Mouse (Mus musculus) kidney, postnatal 0 days (tissue): ENCODE results near the gene Xrcc6. TPM values are rescaled to one million over a fixed set of nuclear protein-coding genes. Genes with fewer than 3 reads are reported as not detected.

ENCODE experiments used
- ATAC-seq: fragments of 200-750 bp; cut with Nextera tagmentation; replicated peaks from 2 replicates; pipeline ENCODE4 v1.8.0; 2017; ENCODE audit warnings: low read depth, moderate number of reproducible peaks, moderate TSS enrichment, moderate library complexity; ENCODE audit not compliant: low FRiP score
- DNase-seq: peaks from one replicate; pipeline ENCODE4 v3.0.0-alpha.2; 2016; ENCODE audit warnings: low spot score
- H3K27ac ChIP-seq: fragments of 300-500 bp; sonication (generic); 2 replicates; pipeline ENCODE4 v1.5.1; 2014; ENCODE audit warnings: mild to moderate bottlenecking
- H3K27me3 ChIP-seq: fragments of 300-500 bp; sonication (generic); 2 replicates; pipeline ENCODE4 v1.6.1; 2014; ENCODE audit warnings: low read length, mixed read lengths; ENCODE audit not compliant: insufficient read depth
- H3K36me3 ChIP-seq: fragments of 300-500 bp; sonication (generic); 2 replicates; pipeline ENCODE4 v1.6.1; 2014; ENCODE audit warnings: low read length, mixed read lengths; ENCODE audit not compliant: insufficient read depth
- H3K4me1 ChIP-seq: fragments of 300-500 bp; sonication (generic); replicated peaks from 2 replicates; pipeline ENCODE4 v1.6.1; 2014; ENCODE audit warnings: antibody characterized with exemption, low read length, mixed read lengths; ENCODE audit not compliant: insufficient read depth
- H3K4me2 ChIP-seq: fragments of 300-500 bp; sonication (generic); 2 replicates; pipeline ENCODE4 v1.6.1; 2014; ENCODE audit warnings: mild to moderate bottlenecking, low read length, moderate library complexity, mixed read lengths
- H3K4me3 ChIP-seq: fragments of 300-500 bp; sonication (generic); replicated peaks from 2 replicates; pipeline ENCODE4 v1.5.1; 2014; ENCODE audit warnings: low read depth, low read length
- H3K9ac ChIP-seq: fragments of 300-500 bp; sonication (generic); 2 replicates; pipeline ENCODE4 v1.6.1; 2014; ENCODE audit warnings: low read depth, low read length
- H3K9me3 ChIP-seq: fragments of 300-500 bp; sonication (generic); replicated peaks from 2 replicates; pipeline ENCODE4 v1.6.1; 2016; ENCODE audit warnings: low read length, inconsistent platforms, mixed read lengths
- CTCF ChIP-seq: IDR thresholded peaks from 2 replicates; pipeline ENCODE4 v1.5.1; 2016; ENCODE audit warnings: antibody characterized with exemption, low read depth, mild to moderate bottlenecking, moderate library complexity
- WGBS: fragments of 180-500 bp; shearing (Covaris S2); extraction: QIAGEN DNeasy Blood & Tissue Kit; methylation state at CpG from one replicate; pipeline ENCODE4 v1.1.7; 2014; 5-methylcytosine and 5-hydroxymethylcytosine counted together
- polyA plus RNA-seq: library from polyadenylated mRNA; unstranded; fragments of >200 nt; fragmentation: Nextera tagmentation; extraction: Ambion mirVana; gene quantifications from 2 replicates; pipeline ENCODE4 v1.2.1, GENCODE M21; 2015

Xrcc6 gene
- polyA plus RNA-seq, 1 experiment from 2014 or later, result 45.2 TPM

DNA sequence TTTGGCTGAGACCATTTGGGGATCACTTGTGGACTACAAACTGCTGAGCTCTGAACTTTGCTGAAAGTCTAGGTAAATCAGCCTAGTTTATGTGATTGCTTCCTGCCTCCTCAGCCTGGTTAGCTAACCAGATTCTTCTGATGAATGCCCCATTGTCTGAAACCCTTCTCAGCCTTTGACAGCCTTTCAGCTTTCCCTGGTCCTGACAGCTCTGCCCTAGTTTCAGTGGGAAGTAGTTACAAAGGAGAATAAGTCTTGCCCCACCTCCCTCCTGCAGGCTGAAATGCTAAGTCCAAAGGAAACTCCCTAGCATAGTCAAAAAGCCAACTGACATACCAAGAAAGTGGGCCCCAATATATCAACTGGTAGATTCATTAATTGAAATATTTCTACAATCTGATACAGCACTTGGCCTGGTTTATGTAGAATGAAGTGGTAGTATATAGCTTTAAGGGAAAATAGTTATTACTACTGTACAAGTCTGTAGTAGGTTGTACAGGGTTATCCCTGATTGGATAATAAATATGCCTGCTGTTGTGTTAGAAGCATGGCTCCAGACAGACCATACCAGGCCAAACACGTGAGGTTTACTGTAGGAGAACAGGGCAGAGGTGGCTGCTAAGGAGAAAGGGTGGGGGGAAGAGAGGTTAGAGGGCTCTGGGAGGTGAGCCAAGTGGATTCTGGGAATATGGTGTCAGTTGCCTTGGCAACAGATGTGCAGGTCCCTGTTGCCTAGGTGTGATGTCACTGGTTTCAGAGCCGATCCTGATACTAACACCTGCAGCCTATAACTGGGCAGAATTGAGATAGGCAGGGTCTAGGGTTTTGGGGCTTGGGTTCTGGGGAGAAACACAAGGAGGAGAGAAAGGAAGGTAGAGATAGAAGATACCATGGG is 2.1 kb upstream of the Xrcc6 start:
- H3K27me3 ChIP-seq, result no peaks in the 10 kb centered on the region
- H3K9me3 ChIP-seq, result no peaks in the 10 kb centered on the region
- H3K9ac ChIP-seq, result no peak overlapping the region
- no peak for DNase-seq
- no peaks in the 10 kb centered on the region for H3K4me1 ChIP-seq
- 59% methylated on average over 2 of the region's 2 CpGs for WGBS
- TF ChIP-seq CTCF, result no peak
- no peak overlapping the region for H3K4me3 ChIP-seq
- no peak overlapping the region for H3K27ac ChIP-seq
- no peak overlapping the region for H3K4me2 ChIP-seq
- H3K36me3 ChIP-seq, result no peaks in the 10 kb centered on the region
- no peak for ATAC-seq

DNA sequence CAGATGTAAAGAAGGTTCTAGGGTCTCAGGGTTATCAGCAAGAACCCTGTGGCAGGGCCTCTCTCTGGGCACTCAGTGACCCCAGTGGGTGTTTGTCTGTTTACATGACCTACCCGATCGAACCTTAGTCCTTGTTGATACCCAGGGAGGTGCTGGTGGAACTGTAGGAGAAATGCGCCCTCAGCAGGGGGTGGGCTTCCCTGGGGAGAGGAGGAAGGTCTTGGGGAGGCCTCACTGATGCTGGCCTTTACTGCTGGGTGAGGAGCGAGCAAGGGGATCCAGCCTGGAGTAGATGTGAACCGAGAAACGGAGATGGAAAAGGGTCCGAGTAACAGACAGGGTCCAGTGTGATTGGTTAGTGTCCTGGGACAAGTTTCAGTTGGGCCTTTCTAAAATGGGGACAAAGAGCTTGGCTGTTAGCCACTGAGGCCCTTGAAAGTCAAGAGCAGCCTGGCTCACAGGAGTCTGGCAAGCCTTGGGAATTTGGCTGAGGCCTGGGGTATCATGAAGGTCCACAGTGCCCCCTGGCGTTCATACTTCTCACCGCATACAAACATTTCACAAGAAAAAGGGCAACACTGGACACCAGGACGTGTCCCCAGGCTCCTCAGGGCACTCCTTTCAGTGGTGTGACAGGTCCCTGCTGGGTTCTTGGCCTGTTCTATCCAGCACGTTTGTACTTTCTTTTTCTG is 1.9 kb downstream of the Xrcc6 start:
- Histone ChIP-seq H3K4me3 (no peak overlapping the region), H3K9me3 (no peaks in the 10 kb centered on the region), H3K27ac (no peak overlapping the region), H3K36me3 (no peaks in the 10 kb centered on the region), H3K27me3 (no peaks in the 10 kb centered on the region), H3K4me1 (no peaks in the 10 kb centered on the region), H3K4me2 (no peak overlapping the region), H3K9ac (no peak overlapping the region)
- WGBS, result 43% methylated on average over 11 of the region's 11 CpGs
- peak; percentile 89 for TF ChIP-seq CTCF
- ATAC-seq (peak; percentile 80), DNase-seq (peak; percentile 96)

DNA sequence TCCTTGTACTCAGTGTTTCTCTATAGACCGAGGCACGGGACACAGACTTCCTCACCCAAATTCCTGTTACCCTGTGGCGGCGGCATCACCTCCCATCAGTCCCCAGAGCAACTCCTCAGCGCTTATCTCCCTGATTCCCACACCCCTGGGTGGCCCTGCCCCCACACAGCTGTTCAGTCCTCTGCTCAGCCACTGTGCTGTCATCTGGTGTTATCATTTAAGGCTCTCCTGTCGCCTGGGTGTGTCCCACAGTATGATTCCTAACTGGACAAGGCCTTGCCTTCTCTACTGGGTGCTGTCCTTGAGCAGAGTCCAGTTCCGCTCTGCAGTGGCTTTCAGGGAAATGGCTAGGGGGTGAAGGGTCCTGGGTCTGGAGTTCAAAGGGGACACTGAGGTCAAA is 2.9 kb downstream of the Xrcc6 start:
- WGBS, result 61% methylated on average over 7 of the region's 7 CpGs
- ATAC-seq, result no peak
- Histone ChIP-seq H3K36me3 (no peaks in the 10 kb centered on the region), H3K4me1 (no peaks in the 10 kb centered on the region), H3K4me3 (no peak overlapping the region), H3K27me3 (no peaks in the 10 kb centered on the region), H3K9me3 (no peaks in the 10 kb centered on the region), H3K27ac (no peak overlapping the region), H3K4me2 (no peak overlapping the region), H3K9ac (no peak overlapping the region)
- DNase-seq, result no peak
- no peak for TF ChIP-seq CTCF

DNA sequence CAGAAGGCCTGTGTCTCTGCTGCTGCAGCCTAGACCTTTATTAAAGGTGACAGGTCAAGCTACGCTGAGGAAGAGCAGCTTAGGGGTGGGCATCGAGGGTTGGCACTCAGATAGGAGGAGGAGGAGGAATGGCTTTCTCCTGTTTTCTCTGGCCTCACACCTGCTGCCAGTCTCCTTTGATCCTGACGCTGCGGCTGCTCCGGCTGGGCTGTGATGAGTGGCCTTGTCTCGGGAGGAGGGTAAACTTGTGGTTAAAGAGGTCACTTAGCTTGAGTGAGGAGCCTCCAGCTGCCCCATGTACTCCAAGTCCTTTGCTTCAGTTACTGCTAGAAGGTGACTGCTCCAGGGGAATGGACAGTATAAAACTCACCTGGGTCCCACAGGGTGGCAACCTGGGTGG is 6.4 kb downstream of the Xrcc6 start:
- Histone ChIP-seq H3K4me1 (no peaks in the 10 kb centered on the region), H3K36me3 (peaks cover 12% of the 10 kb centered on the region; the same call in 1 of the 2 replicates)
- 54% methylated on average over 6 of the region's 6 CpGs for WGBS

DNA sequence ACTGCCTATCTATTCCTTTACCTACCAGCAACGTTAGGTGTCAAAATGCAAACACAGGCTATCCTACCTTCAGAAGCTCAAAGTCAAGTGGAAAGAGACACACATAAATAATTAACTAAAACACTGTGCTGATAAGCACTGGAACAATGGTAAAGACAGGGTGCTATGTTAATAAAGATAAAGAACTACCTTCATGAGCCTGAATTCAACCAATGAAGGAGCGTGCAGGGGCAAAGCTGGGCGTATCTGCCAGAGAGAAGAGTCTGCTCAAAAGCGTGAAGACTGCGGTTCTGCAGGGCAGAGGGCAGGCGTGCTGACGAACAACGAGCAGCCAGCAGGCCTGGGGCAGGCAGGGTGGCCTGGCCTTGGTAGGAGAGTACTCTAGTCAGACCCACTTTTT is 16.6 kb downstream of the Xrcc6 start:
- Histone ChIP-seq H3K36me3 (peaks cover 4% of the 10 kb centered on the region; the same call in 1 of the 2 replicates), H3K27me3 (no peaks in the 10 kb centered on the region), H3K9ac (no peak overlapping the region), H3K4me1 (no peaks in the 10 kb centered on the region), H3K4me3 (no peak overlapping the region), H3K4me2 (no peak overlapping the region), H3K27ac (no peak overlapping the region), H3K9me3 (no peaks in the 10 kb centered on the region)
- ATAC-seq, result no peak
- no peak for TF ChIP-seq CTCF
- 76% methylated on average over 8 of the region's 8 CpGs for WGBS
- DNase-seq, result no peak

More for the DNA sequence above, 6.4 kb downstream of the Xrcc6 start:
- DNase-seq, result no peak
- ATAC-seq, result no peak
- no peaks in the 10 kb centered on the region for H3K27me3 ChIP-seq
- H3K9ac ChIP-seq, result no peak overlapping the region
- no peak for TF ChIP-seq CTCF
- H3K27ac ChIP-seq, result no peak overlapping the region
- H3K4me3 ChIP-seq, result no peak overlapping the region
- H3K4me2 ChIP-seq, result no peak overlapping the region
- H3K9me3 ChIP-seq, result no peaks in the 10 kb centered on the region

DNA sequence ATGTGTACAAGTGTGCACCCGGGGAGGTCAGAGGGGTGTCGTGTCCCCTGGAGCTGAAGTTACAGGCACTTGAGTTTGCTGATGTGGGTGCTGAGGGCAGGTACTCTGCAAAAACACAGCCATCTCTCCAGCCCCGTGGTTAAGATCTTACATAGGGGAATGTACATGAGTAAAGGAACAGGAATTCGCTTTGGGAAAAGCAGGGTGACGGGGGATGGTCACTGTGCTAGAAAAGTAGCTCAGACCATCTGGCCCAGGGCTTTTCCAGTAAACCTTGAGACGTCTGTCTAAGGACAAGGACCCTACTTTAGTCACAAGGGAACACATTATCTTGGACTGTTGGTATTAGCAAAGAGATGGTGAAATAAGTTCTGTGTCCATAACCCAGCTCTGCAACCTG is 24.3 kb downstream of the Xrcc6 start:
- WGBS, result 87% methylated on average over 6 of the region's 6 CpGs
- no peaks in the 10 kb centered on the region for H3K9me3 ChIP-seq
- no peak overlapping the region for H3K27ac ChIP-seq
- H3K36me3 ChIP-seq, result 0 out of 2 replicates have a peak, but pooled peaks cover 3% of the 10 kb centered on the region
- no peak for TF ChIP-seq CTCF
- H3K4me2 ChIP-seq, result no peak overlapping the region
- H3K4me1 ChIP-seq, result 0 out of 2 replicates have a peak, but pooled peaks cover 10% of the 10 kb centered on the region
- DNase-seq, result no peak
- ATAC-seq, result no peak
- no peak overlapping the region for H3K4me3 ChIP-seq
- H3K27me3 ChIP-seq, result no peaks in the 10 kb centered on the region
- H3K9ac ChIP-seq, result no peak overlapping the region
